Comparison of ENCODE assay signal across 30 mouse cellular contexts in the genomic region with DNA sequence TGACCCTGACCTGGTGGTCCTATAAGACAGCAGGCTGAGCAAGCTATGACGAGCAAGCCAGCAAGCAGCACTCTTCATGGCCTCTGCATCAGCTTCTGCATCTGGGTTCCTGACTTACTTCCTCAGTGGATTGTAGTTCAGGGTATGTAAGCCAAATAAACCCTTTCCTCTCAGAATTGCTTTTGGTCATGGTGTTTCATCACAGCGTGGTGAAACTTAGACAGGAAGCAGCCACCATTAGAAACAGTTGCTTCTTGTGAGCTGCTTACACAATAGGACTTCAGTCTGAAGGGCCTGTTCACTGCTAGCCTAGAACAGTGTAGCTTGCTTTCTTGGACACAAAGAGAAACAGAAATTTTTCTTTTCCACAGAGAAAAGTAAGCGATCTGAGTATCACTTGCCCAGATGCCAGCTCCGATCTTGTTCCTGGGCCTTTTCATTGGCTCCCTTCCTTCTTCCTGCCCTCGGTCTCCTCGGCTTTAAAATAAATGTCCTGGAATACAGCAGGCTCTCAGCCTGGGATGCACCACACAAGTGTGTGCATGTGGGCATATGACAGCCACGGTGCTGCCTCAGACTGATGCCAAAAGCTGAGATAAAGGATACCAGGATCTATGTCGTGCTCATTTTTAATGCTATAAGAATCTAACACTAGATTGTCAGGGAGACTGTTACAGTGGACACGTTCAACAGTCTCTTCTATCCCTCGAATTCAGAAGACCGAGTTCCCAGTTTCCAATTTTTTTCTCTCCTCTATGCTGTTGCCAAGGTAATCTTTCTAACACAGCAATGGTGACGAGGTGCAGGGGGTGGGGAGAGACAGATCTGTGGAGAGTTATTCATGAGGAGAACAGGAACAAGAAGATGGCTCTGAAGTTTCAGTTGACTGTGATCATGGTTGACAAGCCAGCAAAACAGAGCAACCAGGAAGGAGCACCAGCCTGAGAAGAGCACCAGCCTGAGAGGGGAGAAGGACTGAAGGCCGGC. TPM values are rescaled to one million over a fixed set of nuclear protein-coding genes. Genes with fewer than 3 reads are reported as not detected.
A peak's percentile ranks its signal among the peaks of the same experiment; 100 is the strongest.
DNase-seq lines count a peak whose midpoint lies in the region; ATAC-seq lines count a peak whose summit lies in the region.
"Had no signal": no experiment of that assay in that cellular context is flagged by ENCODE, and none has a peak within 500 bp of the region (broad histone marks: within the 10 kb centered on the region; RNA-seq: fewer than 3 reads in every experiment).

No protein-coding gene starts in this region.

- H3K4me1 ChIP-seq in kidney, embryonic 14.5 days (ENCODE audit: control insufficient read depth, insufficient read depth, low read length) = no peaks in the 10 kb centered on the region

- intact Hi-C loops in left cerebral cortex, postnatal 14 days (cut with DNase I) = loop anchor here (5.0 kb wide), 1 partner anchor 55 kb away; no protein-coding TSS in a partner anchor
- intact Hi-C loops in left cerebral cortex, postnatal 4 days (cut with DNase I) = loop anchor here (10.0 kb wide), 1 partner anchor 58 kb away; no protein-coding TSS in a partner anchor
- intact Hi-C loops in left cerebral cortex, postnatal 25 days (cut with DNase I) = loop anchor here (5.0 kb wide), 1 partner anchor 35 kb away; no protein-coding TSS in a partner anchor

- H3K9ac ChIP-seq in kidney, embryonic 14.5 days (ENCODE audit: low read depth, low read length) = no peak overlapping the region
- H3K9ac ChIP-seq: forebrain, postnatal 0 days; heart, embryonic 12.5 days; hindbrain, embryonic 14.5 days; intestine, embryonic 15.5 days; kidney, embryonic 15.5 days; limb, embryonic 12.5 days; liver, embryonic 13.5 days; lung, embryonic 15.5 days; midbrain, embryonic 15.5 days; neural tube, embryonic 15.5 days had no signal

- H3K4me3 ChIP-seq in kidney, embryonic 14.5 days (ENCODE audit: low read length) = no peak overlapping the region
- H3K4me3 ChIP-seq: forebrain, embryonic 10.5 days; gastrocnemius, adult 2 months; heart, embryonic 12.5 days; intestine, embryonic 15.5 days; kidney, embryonic 15.5 days; limb, embryonic 12.5 days; liver, embryonic 13.5 days; lung, embryonic 15.5 days; megakaryocyte, embryonic 14.5 days; midbrain, embryonic 15.5 days; neural tube, embryonic 15.5 days had no signal

- no peaks in the 10 kb centered on the region for H3K27me3 ChIP-seq in kidney, embryonic 14.5 days (ENCODE audit: control insufficient read depth, insufficient read depth, low read length)
- H3K27me3 ChIP-seq: intestine, embryonic 15.5 days; kidney, embryonic 15.5 days; lung, embryonic 15.5 days; midbrain, embryonic 15.5 days had no signal

- H3K9me3 ChIP-seq in kidney, embryonic 14.5 days (ENCODE audit: control insufficient read depth, low read length) = no peaks in the 10 kb centered on the region
- H3K9me3 ChIP-seq: heart, embryonic 12.5 days; intestine, embryonic 15.5 days; kidney, embryonic 15.5 days; liver, embryonic 13.5 days; lung, embryonic 15.5 days; midbrain, embryonic 15.5 days; neural tube, embryonic 15.5 days had no signal

- H3K4me2 ChIP-seq in kidney, embryonic 14.5 days (replicated peaks; ENCODE audit: low read depth, low read length) = no peak overlapping the region
- H3K4me2 ChIP-seq: heart, embryonic 12.5 days; hindbrain, embryonic 14.5 days; intestine, embryonic 15.5 days; kidney, embryonic 15.5 days; limb, embryonic 12.5 days; liver, embryonic 13.5 days; lung, embryonic 15.5 days; midbrain, embryonic 15.5 days; neural tube, embryonic 15.5 days had no signal

- H3K27ac ChIP-seq in kidney, embryonic 14.5 days (ENCODE audit: low read depth, low read length) = no peak overlapping the region
- H3K27ac ChIP-seq: forebrain, embryonic 10.5 days; gastrocnemius, adult 2 months; hindbrain, embryonic 14.5 days; intestine, embryonic 15.5 days; kidney, embryonic 15.5 days; limb, embryonic 12.5 days; liver, embryonic 13.5 days; lung, embryonic 15.5 days; midbrain, embryonic 15.5 days; neural tube, embryonic 15.5 days had no signal

- peak; percentile 39 for ATAC-seq in frontal cortex, adult (ENCODE audit: low TSS enrichment)
- ATAC-seq in kidney, embryonic 14.5 days (ENCODE audit: low FRiP score, low TSS enrichment) = no peak
- ATAC-seq: CD4-positive, CD25-positive, alpha-beta regulatory T cell, adult 4 months; forebrain, postnatal 0 days; intestine, embryonic 15.5 days; midbrain, embryonic 15.5 days; Patski had no signal

- DNase-seq in frontal cortex, postnatal 25 days (ENCODE audit: low spot score in 2 of 2) = no peak
- DNase-seq in left cerebral cortex, postnatal 14 days (ENCODE audit: low spot score in 2 of 2) = peak; percentile 58 to 85
- no peak for DNase-seq in left cerebral cortex, postnatal 4 days
- DNase-seq in 416B (ENCODE audit: low read depth) = peak; percentile 82
- peak; percentile 52 to 85 for DNase-seq in left cerebral cortex, postnatal 25 days (ENCODE audit: low spot score in 2 of 2)
- DNase-seq in ovary, postnatal 10 days (ENCODE audit: low spot score) = no peak
- DNase-seq: adrenal gland, postnatal 25 days; cerebellum, adult 2 months; cerebellum, postnatal 36 days; forebrain, postnatal 0 days; gastrocnemius, adult 2 months; heart, adult 11 months; heart, postnatal 14 days; kidney, postnatal 4 days; liver, embryonic 13.5 days had no signal

- H3K36me3 ChIP-seq in kidney, embryonic 14.5 days (ENCODE audit: control insufficient read depth, insufficient read depth, low read length) = no peaks in the 10 kb centered on the region
- H3K36me3 ChIP-seq: heart, embryonic 12.5 days; intestine, embryonic 15.5 days; kidney, embryonic 15.5 days; limb, embryonic 12.5 days; liver, embryonic 13.5 days; lung, embryonic 15.5 days; midbrain, embryonic 15.5 days; neural tube, embryonic 15.5 days had no signal

- WGBS in kidney, embryonic 14.5 days = 89% methylated on average over 13 of the region's 13 CpGs

RNA-seq across cellular contexts. Expression of gene Rnf169, which starts 2.3 kb away (rescaled TPM):
- 10 to 100 TPM; 39.3 to 52.1 TPM for total RNA-seq in left cerebral cortex, postnatal 14 days (2021)
- 10 to 100 TPM; 25.4 to 27.1 TPM for total RNA-seq in left cerebral cortex, postnatal 4 days (2021)
- 10 to 100 TPM; 45.6 to 50.8 TPM for total RNA-seq in left cerebral cortex, postnatal 25 days (2021)
- polyA plus RNA-seq in kidney, embryonic 14.5 days (2014; fragmentation: Nextera tagmentation; extraction: Ambion mirVana) = 7.3 and 8.2 TPM in 2 replicates

RNA-seq across cellular contexts. Expression of gene Chrdl2, which starts 23.4 kb away (rescaled TPM):
- under 1 TPM in 1 of 2 experiments, not detected in 1; 0.32 TPM for total RNA-seq in left cerebral cortex, postnatal 14 days (2021)
- not detected for total RNA-seq in left cerebral cortex, postnatal 4 days (2021)
- under 1 TPM in 1 of 2 experiments, not detected in 1; 0.41 TPM for total RNA-seq in left cerebral cortex, postnatal 25 days (2021)
- polyA plus RNA-seq in kidney, embryonic 14.5 days (2014; fragmentation: Nextera tagmentation; extraction: Ambion mirVana) = 0.32 and 0.84 TPM in 2 replicates
- total RNA-seq: adrenal gland, postnatal 25 days; forebrain, postnatal 0 days; heart, postnatal 14 days had no signal
- polyA plus RNA-seq: CD4-positive, CD25-positive, alpha-beta regulatory T cell, adult 4 months; liver, embryonic 13.5 days; lung, embryonic 15.5 days; midbrain, embryonic 15.5 days; thymus, postnatal 0 days had no signal

Comparison
In these comparisons a context has a peak if more than half of its experiments do, and no peak if none do; other contexts are left out.
1. DNase-seq: peak in left cerebral cortex, postnatal 14 days (2 of 2), 416B (single experiment) and left cerebral cortex, postnatal 25 days (2 of 2); none in frontal cortex, postnatal 25 days (0 of 2), left cerebral cortex, postnatal 4 days (single experiment) and ovary, postnatal 10 days (single experiment).